Mouse (Mus musculus) lung, embryonic 14.5 days (tissue): ENCODE results near the gene Tbk1. TPM values are rescaled to one million over a fixed set of nuclear protein-coding genes. Genes with fewer than 3 reads are reported as not detected.

ENCODE experiments used
- ATAC-seq: fragments of 200-750 bp; cut with Nextera tagmentation; 2 replicates; pipeline ENCODE4 v1.8.0; 2017; ENCODE audit warnings: mild to moderate bottlenecking, moderate TSS enrichment, moderate library complexity; ENCODE audit not compliant: insufficient read depth
- DNase-seq: peaks from one replicate; pipeline ENCODE4 v3.0.0-alpha.2; 2015
- H3K27ac ChIP-seq: fragments of 300-500 bp; sonication (generic); 2 replicates; pipeline ENCODE4 v1.5.1; 2014; ENCODE audit warnings: low read depth, mild to moderate bottlenecking, moderate library complexity
- H3K27me3 ChIP-seq: fragments of 300-500 bp; sonication (generic); 2 replicates; pipeline ENCODE4 v1.6.1; 2014; ENCODE audit warnings: low read length, control low read depth; ENCODE audit not compliant: insufficient read depth
- H3K36me3 ChIP-seq: fragments of 300-500 bp; sonication (generic); 2 replicates; pipeline ENCODE4 v1.6.1; 2014; ENCODE audit warnings: control low read depth; ENCODE audit not compliant: insufficient read depth
- H3K4me1 ChIP-seq: fragments of 300-500 bp; sonication (generic); 2 replicates; pipeline ENCODE4 v1.6.1; 2014; ENCODE audit warnings: antibody characterized with exemption, control low read depth; ENCODE audit not compliant: insufficient read depth
- H3K4me2 ChIP-seq: fragments of 300-500 bp; sonication (generic); 2 replicates; pipeline ENCODE4 v1.6.1; 2014; ENCODE audit warnings: mild to moderate bottlenecking
- H3K4me3 ChIP-seq: fragments of 300-500 bp; sonication (generic); 2 replicates; pipeline ENCODE4 v1.5.1; 2014; ENCODE audit warnings: low read depth, low read length
- H3K9ac ChIP-seq: fragments of 300-500 bp; sonication (generic); 2 replicates; pipeline ENCODE4 v1.6.1; 2014
- H3K9me3 ChIP-seq: fragments of 300-500 bp; sonication (generic); 2 replicates; pipeline ENCODE4 v1.6.1; 2016; ENCODE audit warnings: low read depth, low read length, control low read depth
- CTCF ChIP-seq: IDR thresholded peaks from 2 replicates; pipeline ENCODE4 v1.5.1; 2016; ENCODE audit warnings: antibody characterized with exemption, low read depth
- WGBS: fragments of 180-500 bp; shearing (Covaris S2); extraction: QIAGEN DNeasy Blood & Tissue Kit; methylation state at CpG from one replicate; pipeline ENCODE4 v1.1.7; 2014; 5-methylcytosine and 5-hydroxymethylcytosine counted together
- polyA plus RNA-seq: library from polyadenylated mRNA; unstranded; fragments of >200 nt; fragmentation: Nextera tagmentation; extraction: Ambion mirVana; gene quantifications from 2 replicates; pipeline ENCODE4 v1.2.1, GENCODE M21; 2014

Tbk1 gene
- polyA plus RNA-seq, 1 experiment from 2014 or later: 38.1 TPM

DNA sequence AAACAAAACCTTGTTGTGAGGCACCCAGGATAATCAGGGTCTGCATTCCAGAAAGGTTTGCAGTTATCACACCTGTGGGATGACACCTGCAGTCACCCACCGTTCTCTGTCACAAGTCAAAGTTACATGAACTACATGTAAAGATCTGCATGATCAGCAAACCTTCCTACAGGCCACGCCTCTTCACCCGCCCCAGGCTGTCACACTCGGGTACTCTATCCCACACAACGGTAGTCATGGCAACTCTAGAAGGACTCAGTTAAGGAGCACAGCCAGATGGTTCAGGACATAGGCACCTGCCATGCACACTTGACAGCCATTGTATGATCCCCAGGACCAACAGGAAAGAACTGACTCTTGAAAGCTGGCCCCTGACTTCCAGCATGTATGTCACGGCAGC lies 5.2 kb downstream of the Tbk1 start:
- H3K9ac ChIP-seq: no peak overlapping the region
- no peak for ATAC-seq
- no peak for TF ChIP-seq CTCF
- H3K4me1 ChIP-seq: peaks cover 6% of the 10 kb centered on the region; the same call in 1 of the 2 replicates
- no peak overlapping the region for H3K27ac ChIP-seq
- no peak overlapping the region for H3K4me3 ChIP-seq
- peaks cover 47% of the 10 kb centered on the region for H3K36me3 ChIP-seq
- 75% methylated on average over 6 of the region's 6 CpGs for WGBS
- DNase-seq: no peak
- no peaks in the 10 kb centered on the region for H3K27me3 ChIP-seq
- no peaks in the 10 kb centered on the region for H3K9me3 ChIP-seq
- H3K4me2 ChIP-seq: no peak overlapping the region

DNA sequence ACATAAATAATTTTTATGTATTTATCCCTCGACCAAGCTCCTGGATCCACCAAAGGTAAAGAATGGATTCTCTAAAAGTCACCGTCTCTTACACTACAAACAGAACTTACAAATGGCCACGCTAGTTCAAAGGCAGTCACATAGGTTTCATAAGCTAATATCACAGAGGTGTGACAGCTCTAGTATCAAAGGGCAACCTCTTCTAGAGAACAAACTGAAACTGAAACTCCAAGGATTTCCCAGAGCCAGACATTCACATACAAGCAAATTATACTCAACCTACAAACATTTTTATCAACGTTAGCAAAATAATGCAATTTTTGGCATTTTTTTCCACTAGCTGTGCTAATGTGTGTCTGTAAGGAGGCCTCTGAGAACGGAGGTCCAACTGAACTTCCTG lies 6.2 kb downstream of the Tbk1 start:
- peaks cover 2% of the 10 kb centered on the region; the same call in 1 of the 2 replicates for H3K4me1 ChIP-seq
- H3K9me3 ChIP-seq: no peaks in the 10 kb centered on the region
- DNase-seq (no peak), ATAC-seq (no peak)
- no peak overlapping the region for H3K9ac ChIP-seq
- no peaks in the 10 kb centered on the region for H3K27me3 ChIP-seq
- H3K36me3 ChIP-seq: peaks cover 57% of the 10 kb centered on the region
- WGBS: 94% methylated on average over 5 of the region's 5 CpGs
- H3K27ac ChIP-seq: no peak overlapping the region
- no peak overlapping the region for H3K4me2 ChIP-seq
- no peak for TF ChIP-seq CTCF
- H3K4me3 ChIP-seq: no peak overlapping the region

DNA sequence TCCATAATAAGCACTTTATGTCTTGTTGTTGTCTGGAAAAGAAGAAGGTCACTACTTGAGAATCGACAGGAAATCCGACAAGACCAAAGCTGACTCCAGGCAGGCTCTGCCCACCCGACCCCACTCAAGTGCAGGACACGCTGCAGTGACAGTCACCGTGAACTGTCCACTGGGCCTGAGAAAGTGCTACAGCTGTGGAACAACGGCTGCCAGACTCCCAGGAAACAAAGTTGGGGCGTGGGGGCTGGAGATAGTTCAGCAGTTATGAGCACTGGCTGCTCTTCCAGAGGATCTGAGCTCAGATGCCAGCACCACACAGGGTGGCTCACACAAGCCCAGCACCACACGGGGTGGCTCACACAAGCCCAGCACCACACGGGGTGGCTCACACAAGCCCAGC lies 10.2 kb downstream of the Tbk1 start:
- 79% methylated on average over 9 of the region's 9 CpGs for WGBS

DNA sequence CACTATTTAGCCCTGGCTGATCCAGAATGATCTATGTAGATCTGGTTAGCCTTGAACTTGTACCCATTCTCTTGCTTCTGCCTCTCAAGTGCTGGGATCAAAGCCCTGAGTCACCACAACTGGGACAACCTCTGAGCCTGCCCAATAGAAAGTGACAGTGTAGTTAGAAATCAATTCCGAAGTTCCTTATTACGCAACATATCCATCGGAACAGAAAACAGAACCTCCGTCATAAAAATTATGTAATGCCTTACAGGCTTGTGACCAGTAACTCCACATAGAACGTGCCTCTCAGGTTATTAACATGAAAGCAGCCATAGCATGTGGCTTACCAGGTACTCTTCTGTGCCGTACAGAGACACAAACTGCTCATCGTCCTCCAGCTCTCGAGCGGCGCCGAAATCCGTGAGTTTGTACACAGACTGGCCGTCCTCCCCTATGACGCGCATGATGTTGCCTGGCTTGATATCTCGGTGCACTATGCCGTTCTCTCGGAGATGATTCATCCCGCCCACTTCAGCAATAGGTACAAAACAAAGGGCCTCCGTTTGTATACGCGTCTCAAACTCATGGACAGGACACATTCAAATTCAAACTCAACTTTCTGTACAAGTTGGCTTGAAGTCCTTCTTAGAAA lies 15.0 kb downstream of the Tbk1 start:
- Histone ChIP-seq H3K9ac (no peak overlapping the region), H3K4me1 (no peaks in the 10 kb centered on the region), H3K4me2 (no peak overlapping the region), H3K36me3 (peaks cover 69% of the 10 kb centered on the region), H3K9me3 (no peaks in the 10 kb centered on the region), H3K4me3 (no peak overlapping the region), H3K27ac (no peak overlapping the region), H3K27me3 (no peaks in the 10 kb centered on the region)
- DNase-seq: no peak
- 94% methylated on average over 22 of the region's 22 CpGs for WGBS
- TF ChIP-seq CTCF: no peak
- no peak for ATAC-seq

More for the DNA sequence above, 10.2 kb downstream of the Tbk1 start:
- ATAC-seq (no peak), DNase-seq (no peak)
- no peak overlapping the region for H3K4me3 ChIP-seq
- H3K36me3 ChIP-seq: peaks cover 52% of the 10 kb centered on the region
- no peak for TF ChIP-seq CTCF
- H3K27ac ChIP-seq: no peak overlapping the region
- no peaks in the 10 kb centered on the region for H3K9me3 ChIP-seq
- no peak overlapping the region for H3K4me2 ChIP-seq
- H3K9ac ChIP-seq: no peak overlapping the region
- no peaks in the 10 kb centered on the region for H3K27me3 ChIP-seq
- no peaks in the 10 kb centered on the region for H3K4me1 ChIP-seq

DNA sequence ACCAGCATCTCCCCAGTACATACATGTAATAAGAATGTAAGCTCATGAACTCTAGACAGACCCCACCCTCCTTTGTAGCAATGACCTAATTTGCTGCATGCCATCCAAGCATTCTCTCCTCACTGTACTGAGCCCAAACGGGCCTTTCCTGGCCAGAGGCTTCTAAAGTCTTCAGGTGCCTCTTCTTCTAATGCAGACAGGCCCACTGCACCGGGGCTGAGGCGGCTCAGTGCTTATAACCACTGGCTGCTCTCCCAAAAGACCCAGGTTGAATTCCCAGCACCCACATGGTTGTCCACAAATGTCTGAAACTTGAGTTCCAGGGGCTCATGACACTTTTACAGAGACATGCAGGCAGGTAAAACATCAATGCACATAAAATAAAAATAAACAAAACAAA lies 15.6 kb downstream of the Tbk1 start:
- Histone ChIP-seq H3K36me3 (peaks cover 64% of the 10 kb centered on the region), H3K4me3 (no peak overlapping the region), H3K9ac (no peak overlapping the region), H3K27ac (no peak overlapping the region), H3K4me1 (no peaks in the 10 kb centered on the region), H3K9me3 (no peaks in the 10 kb centered on the region), H3K4me2 (no peak overlapping the region), H3K27me3 (no peaks in the 10 kb centered on the region)
- DNase-seq (no peak), ATAC-seq (no peak)
- 95% methylated on average over 3 of the region's 3 CpGs for WGBS
- no peak for TF ChIP-seq CTCF

DNA sequence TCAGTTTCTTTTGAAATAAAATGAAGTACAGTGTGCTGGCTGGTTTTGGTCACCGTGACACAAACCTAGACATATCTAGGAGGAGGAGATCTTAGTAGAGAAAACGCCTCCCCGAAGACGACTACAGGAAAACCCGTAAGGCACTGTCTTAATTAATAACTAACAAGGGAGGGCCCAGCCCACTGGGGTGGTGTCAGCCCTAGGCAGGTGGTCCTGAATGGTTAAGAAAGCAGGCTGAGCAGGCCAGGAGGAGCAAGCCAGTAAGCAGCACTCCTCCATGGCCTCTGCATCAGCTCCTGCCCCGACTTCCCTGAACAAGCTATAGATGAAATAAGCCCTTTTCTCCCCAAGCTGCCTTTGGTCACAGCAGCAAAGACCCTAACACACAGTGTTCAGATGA lies 16.8 kb downstream of the Tbk1 start:
- H3K9ac ChIP-seq: no peak overlapping the region
- H3K4me1 ChIP-seq: no peaks in the 10 kb centered on the region
- TF ChIP-seq CTCF: no peak
- no peak for ATAC-seq
- DNase-seq: no peak
- H3K4me2 ChIP-seq: no peak overlapping the region
- no peak overlapping the region for H3K27ac ChIP-seq
- no peak overlapping the region for H3K4me3 ChIP-seq
- H3K9me3 ChIP-seq: no peaks in the 10 kb centered on the region
- 64% methylated on average over 6 of the region's 6 CpGs for WGBS
- no peaks in the 10 kb centered on the region for H3K27me3 ChIP-seq
- peaks cover 65% of the 10 kb centered on the region for H3K36me3 ChIP-seq

DNA sequence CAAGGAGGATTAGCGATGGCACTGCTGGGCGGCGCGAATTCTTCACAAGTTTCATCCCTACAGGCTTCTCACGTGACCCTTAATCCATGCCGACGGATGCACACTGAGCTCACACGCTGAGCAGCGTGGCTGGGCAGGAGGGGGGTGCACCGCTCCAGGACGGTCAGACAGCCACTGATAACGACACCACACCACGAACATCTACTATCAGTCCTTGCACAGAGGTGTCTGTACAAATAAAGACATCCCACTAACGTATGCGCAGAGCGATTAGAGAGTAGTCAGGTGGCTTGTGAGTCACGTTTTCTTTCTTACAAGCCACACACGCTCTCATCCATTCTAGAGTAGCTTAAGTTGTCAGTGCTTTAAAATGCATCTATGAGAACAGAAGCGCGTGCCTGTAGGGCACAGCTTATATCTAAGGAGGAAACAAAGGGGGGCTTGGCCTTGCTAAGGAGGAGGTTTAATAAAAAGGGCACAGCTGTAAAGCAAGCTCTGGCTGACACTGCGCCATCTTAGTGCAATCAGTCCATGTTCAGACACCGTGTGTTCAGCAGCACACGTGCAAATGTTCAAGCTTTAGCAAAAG lies 17.5 kb downstream of the Tbk1 start:
- Histone ChIP-seq H3K27ac (no peak overlapping the region), H3K4me1 (no peaks in the 10 kb centered on the region), H3K4me3 (no peak overlapping the region), H3K9me3 (no peaks in the 10 kb centered on the region), H3K27me3 (no peaks in the 10 kb centered on the region), H3K4me2 (0 out of 2 replicates have a peak overlapping the region, but pooled peaks have one; percentile 18), H3K36me3 (peaks cover 65% of the 10 kb centered on the region), H3K9ac (no peak overlapping the region)
- WGBS: 20% methylated on average over 23 of the region's 23 CpGs
- ATAC-seq (peak; percentile 87), DNase-seq (no peak)
- no peak for TF ChIP-seq CTCF
